Mouse (Mus musculus) heart, postnatal 4 days (tissue): ENCODE measurements around the gene Rsph1. TPM values are rescaled to one million over a fixed set of nuclear protein-coding genes. Genes with fewer than 3 reads are reported as not detected.

Source experiments
- DNase-seq: peaks from one replicate; pipeline ENCODE4 v3.0.0; 2021
- total RNA-seq, 2 experiments: library from RNA; stranded (reverse); gene quantifications; 2 replicates each; pipeline ENCODE4 v1.2.3; 2021

The Rsph1 gene
- 1 to 10 TPM; 1.7 to 2.4 TPM for total RNA-seq

- peak; percentile 100 for DNase-seq
These were observed at the start of gene Rsph1 for GRCm38 (mm10) chr17:31276922-31277918. TSS of gene Rsph1 (minus strand) at chr17:31277383.

GRCm38 (mm10) chr17:31326220-31326852 is 49.2 kb upstream of the Rsph1 start:
- no peak for DNase-seq

GRCm38 (mm10) chr17:31325451-31326219 is 48.5 kb upstream of the Rsph1 start:
- DNase-seq = peak; percentile 63

- no peak for DNase-seq
These were observed 47.0 kb upstream of the Rsph1 start for GRCm38 (mm10) chr17:31324227-31324626.

- DNase-seq = no peak
These were observed 46.2 kb upstream of the Rsph1 start for GRCm38 (mm10) chr17:31323379-31323778.

- DNase-seq = no peak
These were observed 45.3 kb upstream of the Rsph1 start for GRCm38 (mm10) chr17:31322446-31322845.

GRCm38 (mm10) chr17:31321425-31321824 is 44.2 kb upstream of the Rsph1 start:
- DNase-seq = peak; percentile 64

- no peak for DNase-seq
These were observed 42.0 kb upstream of the Rsph1 start for GRCm38 (mm10) chr17:31318906-31319767.

- DNase-seq = no peak
These were observed 40.5 kb upstream of the Rsph1 start for GRCm38 (mm10) chr17:31317521-31318272.

GRCm38 (mm10) chr17:31316998-31317397 is 39.8 kb upstream of the Rsph1 start:
- DNase-seq = no peak

- no peak for DNase-seq
These were observed 38.8 kb upstream of the Rsph1 start for GRCm38 (mm10) chr17:31315993-31316392.

- DNase-seq = peak; percentile 37
These were observed 38.0 kb upstream of the Rsph1 start for GRCm38 (mm10) chr17:31315046-31315792.

GRCm38 (mm10) chr17:31312648-31313047 is 35.5 kb upstream of the Rsph1 start:
- no peak for DNase-seq

GRCm38 (mm10) chr17:31311047-31311446 is 33.9 kb upstream of the Rsph1 start:
- DNase-seq = no peak

GRCm38 (mm10) chr17:31309281-31309793 is 32.2 kb upstream of the Rsph1 start:
- DNase-seq = peak; percentile 24

GRCm38 (mm10) chr17:31308291-31308816 is 31.2 kb upstream of the Rsph1 start:
- peak; percentile 35 for DNase-seq

- no peak for DNase-seq
These were observed 30.6 kb upstream of the Rsph1 start for GRCm38 (mm10) chr17:31307756-31308155.

- DNase-seq = no peak
These were observed 28.6 kb upstream of the Rsph1 start for GRCm38 (mm10) chr17:31305776-31306120.

GRCm38 (mm10) chr17:31304895-31305775 is 28.0 kb upstream of the Rsph1 start:
- peak; percentile 75 for DNase-seq
